Mouse (Mus musculus) intestine, postnatal 0 days (tissue): ENCODE results near the gene Clstn2. TPM values are rescaled to one million over a fixed set of nuclear protein-coding genes. Genes with fewer than 3 reads are reported as not detected.

Source experiments
- ATAC-seq: fragments of 200-750 bp; cut with Nextera tagmentation; 2 replicates; pipeline ENCODE4 v1.8.0; 2017; ENCODE audit warnings: mild to moderate bottlenecking, moderate TSS enrichment, moderate library complexity
- H3K27ac ChIP-seq: fragments of 300-500 bp; sonication (generic); 2 replicates; pipeline ENCODE4 v1.5.1; 2014; ENCODE audit warnings: mild to moderate bottlenecking, low read depth, low read length, moderate library complexity
- H3K27me3 ChIP-seq: fragments of 300-500 bp; sonication (generic); replicated peaks from 2 replicates; pipeline ENCODE4 v1.6.1; 2014; ENCODE audit warnings: low read length, mixed read lengths; ENCODE audit not compliant: control insufficient read depth, insufficient read depth
- H3K36me3 ChIP-seq: fragments of 300-500 bp; sonication (generic); 2 replicates; pipeline ENCODE4 v1.6.1; 2014; ENCODE audit warnings: mild to moderate bottlenecking, moderate library complexity; ENCODE audit not compliant: control insufficient read depth, insufficient read depth
- H3K4me1 ChIP-seq: fragments of 300-500 bp; sonication (generic); replicated peaks from 2 replicates; pipeline ENCODE4 v1.6.1; 2014; ENCODE audit warnings: antibody characterized with exemption, low read length, mixed read lengths; ENCODE audit not compliant: control insufficient read depth, insufficient read depth
- H3K4me2 ChIP-seq: fragments of 300-500 bp; sonication (generic); replicated peaks from 2 replicates; pipeline ENCODE4 v1.6.1; 2014; ENCODE audit warnings: low read depth, mild to moderate bottlenecking, moderate library complexity
- H3K4me3 ChIP-seq: fragments of 300-500 bp; sonication (generic); 2 replicates; pipeline ENCODE4 v1.5.1; 2014; ENCODE audit warnings: low read depth, low read length
- H3K9ac ChIP-seq: fragments of 300-500 bp; sonication (generic); 2 replicates; pipeline ENCODE4 v1.6.1; 2014; ENCODE audit warnings: mild to moderate bottlenecking, low read depth, low read length
- H3K9me3 ChIP-seq: fragments of 300-500 bp; sonication (generic); 2 replicates; pipeline ENCODE4 v1.6.1; 2016; ENCODE audit warnings: mixed run types; ENCODE audit not compliant: control insufficient read depth
- CTCF ChIP-seq: sonication (generic); IDR thresholded peaks from 2 replicates; pipeline ENCODE4 v1.5.1; 2016; ENCODE audit warnings: low read depth, mild to moderate bottlenecking, control low read depth, antibody characterized with exemption, moderate library complexity
- WGBS: fragments of 180-500 bp; shearing (Covaris S2); extraction: QIAGEN DNeasy Blood & Tissue Kit; methylation state at CpG from one replicate; pipeline ENCODE4 v1.1.7; 2014; 5-methylcytosine and 5-hydroxymethylcytosine counted together
- polyA plus RNA-seq: library from polyadenylated mRNA; unstranded; fragments of >200 nt; fragmentation: Nextera tagmentation; extraction: Ambion mirVana; gene quantifications from 2 replicates; pipeline ENCODE4 v1.2.1, GENCODE M21; 2015

The Clstn2 gene
- polyA plus RNA-seq, 1 experiment from 2014 or later: 0.26 TPM

DNA sequence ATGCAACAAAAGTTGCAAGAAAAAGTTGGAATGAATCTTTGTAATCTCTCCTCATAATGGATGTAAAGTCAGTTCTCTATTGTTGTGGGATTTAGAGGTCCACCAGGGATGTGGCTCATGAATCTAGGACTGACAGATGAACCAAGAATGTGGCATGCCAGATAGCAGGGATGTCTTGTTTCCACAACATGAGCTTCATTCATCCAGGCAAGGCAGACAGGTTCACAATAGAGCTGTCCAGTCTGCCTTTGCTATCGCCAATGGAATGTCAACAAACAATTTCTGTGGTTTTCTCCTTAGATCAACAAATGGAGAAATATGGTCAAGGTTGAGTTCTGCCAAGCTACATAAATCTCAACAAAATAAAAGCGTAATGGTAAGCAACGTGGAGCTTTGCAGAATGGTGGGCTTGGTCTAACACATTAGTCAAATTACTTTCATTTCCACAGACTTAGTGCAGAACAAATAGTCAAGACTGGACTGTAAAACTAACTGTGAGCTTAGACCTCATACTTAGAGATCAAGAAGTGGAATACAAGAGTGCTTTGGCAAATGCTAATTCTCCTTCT, 520.6 kb downstream of the Clstn2 start:
- Histone ChIP-seq H3K9ac (no peak overlapping the region), H3K9me3 (no peaks in the 10 kb centered on the region), H3K4me1 (no peaks in the 10 kb centered on the region), H3K27me3 (no peaks in the 10 kb centered on the region), H3K36me3 (no peaks in the 10 kb centered on the region), H3K4me3 (no peak overlapping the region), H3K4me2 (no peak overlapping the region), H3K27ac (no peak overlapping the region)
- TF ChIP-seq CTCF: no peak
- ATAC-seq: no peak
- WGBS: 41% methylated on average over 3 of the region's 3 CpGs

GRCm38 (mm10) chr9:97501416-97501815, 531.6 kb downstream of the Clstn2 start:
- Histone ChIP-seq H3K9me3 (no peaks in the 10 kb centered on the region), H3K4me3 (no peak overlapping the region), H3K4me2 (no peak overlapping the region), H3K27ac (no peak overlapping the region), H3K9ac (no peak overlapping the region), H3K4me1 (no peaks in the 10 kb centered on the region), H3K27me3 (no peaks in the 10 kb centered on the region), H3K36me3 (no peaks in the 10 kb centered on the region)
- no peak for TF ChIP-seq CTCF
- WGBS: 72% methylated on average over 4 of the region's 4 CpGs
- ATAC-seq: no peak

- H3K4me1 ChIP-seq: no peaks in the 10 kb centered on the region
- TF ChIP-seq CTCF: no peak
- no peak overlapping the region for H3K4me2 ChIP-seq
- H3K36me3 ChIP-seq: no peaks in the 10 kb centered on the region
- no peak overlapping the region for H3K4me3 ChIP-seq
- 96% methylated on average over 6 of the region's 6 CpGs for WGBS
- ATAC-seq: no peak
- H3K27ac ChIP-seq: no peak overlapping the region
- H3K9me3 ChIP-seq: no peaks in the 10 kb centered on the region
- H3K9ac ChIP-seq: no peak overlapping the region
- no peaks in the 10 kb centered on the region for H3K27me3 ChIP-seq
Measured at GRCm38 (mm10) chr9:97495056-97495455, 537.9 kb downstream of the Clstn2 start.

DNA sequence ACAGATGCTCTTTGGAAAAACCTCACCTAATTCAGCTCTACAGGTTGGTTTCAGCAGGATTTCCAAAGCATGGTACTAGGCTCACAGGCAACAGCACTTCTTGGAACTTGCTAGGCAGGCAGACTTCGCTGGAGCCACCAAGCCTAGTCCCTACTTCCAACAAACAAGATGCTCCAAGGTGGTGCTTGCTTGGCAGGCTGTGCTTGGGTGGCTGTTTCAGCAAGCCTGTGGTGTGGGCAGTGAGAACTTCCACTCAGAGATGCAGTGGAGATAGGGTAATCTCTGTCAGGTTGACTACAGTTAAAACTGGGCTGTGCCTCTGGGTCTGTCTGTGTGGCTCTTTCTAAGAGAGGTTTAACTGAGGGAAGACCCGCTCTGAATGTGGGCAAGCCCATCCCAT, 541.4 kb downstream of the Clstn2 start:
- Histone ChIP-seq H3K9ac (no peak overlapping the region), H3K9me3 (no peaks in the 10 kb centered on the region), H3K4me2 (no peak overlapping the region), H3K36me3 (no peaks in the 10 kb centered on the region), H3K4me3 (no peak overlapping the region), H3K4me1 (no peaks in the 10 kb centered on the region), H3K27ac (no peak overlapping the region), H3K27me3 (no peaks in the 10 kb centered on the region)
- 85% methylated on average over 2 of the region's 2 CpGs for WGBS
- TF ChIP-seq CTCF: no peak
- ATAC-seq: no peak

GRCm38 (mm10) chr9:97490591-97491176, 542.3 kb downstream of the Clstn2 start:
- Histone ChIP-seq H3K4me3 (no peak overlapping the region), H3K27me3 (no peaks in the 10 kb centered on the region), H3K9ac (no peak overlapping the region), H3K9me3 (no peaks in the 10 kb centered on the region), H3K4me2 (no peak overlapping the region), H3K4me1 (no peaks in the 10 kb centered on the region), H3K27ac (no peak overlapping the region), H3K36me3 (no peaks in the 10 kb centered on the region)
- no peak for ATAC-seq
- TF ChIP-seq CTCF: no peak
- 41% methylated on average over 2 of the region's 2 CpGs for WGBS

GRCm38 (mm10) chr9:97486826-97487225, 546.2 kb downstream of the Clstn2 start:
- no peak overlapping the region for H3K9ac ChIP-seq
- H3K4me2 ChIP-seq: no peak overlapping the region
- ATAC-seq: no peak
- H3K27ac ChIP-seq: no peak overlapping the region
- H3K4me3 ChIP-seq: no peak overlapping the region
- no peaks in the 10 kb centered on the region for H3K36me3 ChIP-seq
- no peaks in the 10 kb centered on the region for H3K9me3 ChIP-seq
- no peaks in the 10 kb centered on the region for H3K27me3 ChIP-seq
- 75% methylated on average over 7 of the region's 7 CpGs for WGBS
- no peaks in the 10 kb centered on the region for H3K4me1 ChIP-seq
- TF ChIP-seq CTCF: no peak
